Mouse (Mus musculus) limb, embryonic 13.5 days (tissue): ENCODE measurements around the gene Tspan9. TPM values are rescaled to one million over a fixed set of nuclear protein-coding genes. Genes with fewer than 3 reads are reported as not detected.

Source experiments
- ATAC-seq: fragments of 200-750 bp; cut with Nextera tagmentation; 2 replicates; pipeline ENCODE4 v1.8.0; 2017; ENCODE audit warnings: low read depth, moderate number of reproducible peaks, moderate TSS enrichment; ENCODE audit not compliant: low FRiP score
- H3K27ac ChIP-seq: fragments of 300-500 bp; sonication (generic); 2 replicates; pipeline ENCODE4 v1.5.1; 2015; ENCODE audit warnings: inconsistent platforms, mild to moderate bottlenecking, moderate library complexity
- H3K27me3 ChIP-seq: fragments of 300-500 bp; sonication (generic); 2 replicates; pipeline ENCODE4 v1.6.1; 2015; ENCODE audit warnings: mild to moderate bottlenecking, inconsistent platforms
- H3K36me3 ChIP-seq: fragments of 300-500 bp; sonication (generic); 2 replicates; pipeline ENCODE4 v1.6.1; 2015; ENCODE audit warnings: inconsistent platforms, mild to moderate bottlenecking, moderate library complexity
- H3K4me1 ChIP-seq: fragments of 300-500 bp; sonication (generic); 2 replicates; pipeline ENCODE4 v1.6.1; 2015; ENCODE audit warnings: inconsistent platforms
- H3K4me2 ChIP-seq: fragments of 300-500 bp; sonication (generic); replicated peaks from 2 replicates; pipeline ENCODE4 v1.6.1; 2015; ENCODE audit warnings: inconsistent platforms, mild to moderate bottlenecking, moderate library complexity
- H3K4me3 ChIP-seq: fragments of 300-500 bp; sonication (generic); 2 replicates; pipeline ENCODE4 v1.5.1; 2015; ENCODE audit warnings: moderate library complexity, mild to moderate bottlenecking, inconsistent platforms
- H3K9ac ChIP-seq: fragments of 300-500 bp; sonication (generic); 2 replicates; pipeline ENCODE4 v1.6.1; 2015; ENCODE audit warnings: mild to moderate bottlenecking, inconsistent platforms
- H3K9me3 ChIP-seq: fragments of 300-500 bp; sonication (generic); 2 replicates; pipeline ENCODE4 v1.6.1; 2016; ENCODE audit warnings: inconsistent platforms
- WGBS: fragments of 180-500 bp; shearing (Covaris S2); methylation state at CpG from one replicate; pipeline ENCODE4 v1.1.7; 2015; 5-methylcytosine and 5-hydroxymethylcytosine counted together
- polyA plus RNA-seq: library from polyadenylated mRNA; unstranded; fragments of >200 nt; fragmentation: Nextera tagmentation; extraction: Ambion mirVana; gene quantifications from 2 replicates; pipeline ENCODE4 v1.2.1, GENCODE M21; 2015

The Tspan9 gene
- polyA plus RNA-seq, 1 experiment from 2014 or later = 125 TPM

- H3K27me3 ChIP-seq = no peaks in the 10 kb centered on the region
- 88% methylated on average over 7 of the region's 7 CpGs for WGBS
- H3K9ac ChIP-seq = no peak overlapping the region
- H3K27ac ChIP-seq = no peak overlapping the region
- no peaks in the 10 kb centered on the region for H3K36me3 ChIP-seq
- peaks cover 60% of the 10 kb centered on the region for H3K4me1 ChIP-seq
- no peak for ATAC-seq
- no peak overlapping the region for H3K4me2 ChIP-seq
- H3K4me3 ChIP-seq = no peak overlapping the region
- H3K9me3 ChIP-seq = no peaks in the 10 kb centered on the region
These were observed 46.9 kb downstream of the Tspan9 start for GRCm38 (mm10) chr6:128096521-128096920.

GRCm38 (mm10) chr6:128095906-128096305, 47.5 kb downstream of the Tspan9 start:
- Histone ChIP-seq H3K27me3 (no peaks in the 10 kb centered on the region), H3K4me1 (peaks cover 66% of the 10 kb centered on the region), H3K9me3 (no peaks in the 10 kb centered on the region), H3K4me3 (no peak overlapping the region), H3K9ac (no peak overlapping the region), H3K27ac (no peak overlapping the region), H3K4me2 (no peak overlapping the region), H3K36me3 (no peaks in the 10 kb centered on the region)
- WGBS = 67% methylated on average over 8 of the region's 8 CpGs
- ATAC-seq = no peak

GRCm38 (mm10) chr6:128095131-128095530, 48.3 kb downstream of the Tspan9 start:
- Histone ChIP-seq H3K9ac (no peak overlapping the region), H3K9me3 (no peaks in the 10 kb centered on the region), H3K27ac (no peak overlapping the region), H3K4me3 (no peak overlapping the region), H3K4me2 (no peak overlapping the region), H3K27me3 (no peaks in the 10 kb centered on the region), H3K4me1 (peaks cover 73% of the 10 kb centered on the region), H3K36me3 (no peaks in the 10 kb centered on the region)
- no peak for ATAC-seq
- WGBS = 93% methylated on average over 10 of the region's 10 CpGs

- Histone ChIP-seq H3K4me3 (no peak overlapping the region), H3K36me3 (no peaks in the 10 kb centered on the region), H3K9me3 (no peaks in the 10 kb centered on the region), H3K4me1 (peaks cover 75% of the 10 kb centered on the region), H3K27ac (peak overlapping the region; percentile 28; the same call in 1 of the 2 replicates), H3K9ac (0 out of 2 replicates have a peak overlapping the region, but pooled peaks have one; percentile 13), H3K4me2 (no peak overlapping the region), H3K27me3 (no peaks in the 10 kb centered on the region)
- 75% methylated on average over 15 of the region's 15 CpGs for WGBS
- ATAC-seq = no peak
These were observed 49.4 kb downstream of the Tspan9 start for GRCm38 (mm10) chr6:128093856-128094628.

GRCm38 (mm10) chr6:128092621-128093020, 50.8 kb downstream of the Tspan9 start:
- 85% methylated on average over 5 of the region's 5 CpGs for WGBS
- no peak overlapping the region for H3K27ac ChIP-seq

GRCm38 (mm10) chr6:128091833-128092166, 51.6 kb downstream of the Tspan9 start:
- H3K27me3 ChIP-seq = no peaks in the 10 kb centered on the region
- WGBS = 77% methylated on average over 4 of the region's 4 CpGs
- H3K9ac ChIP-seq = no peak overlapping the region
- ATAC-seq = no peak
- no peaks in the 10 kb centered on the region for H3K36me3 ChIP-seq
- no peak overlapping the region for H3K27ac ChIP-seq
- no peaks in the 10 kb centered on the region for H3K9me3 ChIP-seq
- H3K4me2 ChIP-seq = no peak overlapping the region
- peaks cover 80% of the 10 kb centered on the region for H3K4me1 ChIP-seq
- H3K4me3 ChIP-seq = no peak overlapping the region

More at GRCm38 (mm10) chr6:128092621-128093020, 50.8 kb downstream of the Tspan9 start:
- Histone ChIP-seq H3K9ac (no peak overlapping the region), H3K27me3 (no peaks in the 10 kb centered on the region), H3K36me3 (no peaks in the 10 kb centered on the region), H3K9me3 (no peaks in the 10 kb centered on the region), H3K4me2 (no peak overlapping the region), H3K4me3 (no peak overlapping the region), H3K4me1 (peaks cover 75% of the 10 kb centered on the region)
- no peak for ATAC-seq

GRCm38 (mm10) chr6:128090985-128091832, 52.2 kb downstream of the Tspan9 start:
- Histone ChIP-seq H3K27me3 (no peaks in the 10 kb centered on the region), H3K4me3 (no peak overlapping the region), H3K9ac (0 out of 2 replicates have a peak overlapping the region, but pooled peaks have one; percentile 9), H3K36me3 (no peaks in the 10 kb centered on the region), H3K4me2 (no peak overlapping the region), H3K4me1 (peaks cover 80% of the 10 kb centered on the region), H3K27ac (peak overlapping the region; percentile 72), H3K9me3 (no peaks in the 10 kb centered on the region)
- WGBS = 21% methylated on average over 6 of the region's 6 CpGs
- ATAC-seq = peak; percentile 7; the same call in 1 of the 2 replicates

GRCm38 (mm10) chr6:128089770-128090702, 53.4 kb downstream of the Tspan9 start:
- H3K4me1 ChIP-seq = peaks cover 78% of the 10 kb centered on the region
- no peaks in the 10 kb centered on the region for H3K36me3 ChIP-seq
- peak overlapping the region; percentile 88 for H3K27ac ChIP-seq
- 58% methylated on average over 13 of the region's 13 CpGs for WGBS
- peak overlapping the region; percentile 13; the same call in 1 of the 2 replicates for H3K9ac ChIP-seq
- H3K27me3 ChIP-seq = no peaks in the 10 kb centered on the region
- H3K9me3 ChIP-seq = no peaks in the 10 kb centered on the region
- no peak overlapping the region; the same call in 1 of the 2 replicates for H3K4me2 ChIP-seq
- ATAC-seq = peak; percentile 64
- H3K4me3 ChIP-seq = no peak overlapping the region

- no peak overlapping the region for H3K4me3 ChIP-seq
- H3K36me3 ChIP-seq = no peaks in the 10 kb centered on the region
- peaks cover 78% of the 10 kb centered on the region for H3K4me1 ChIP-seq
- ATAC-seq = peak; percentile 9; the same call in 1 of the 2 replicates
- 54% methylated on average over 8 of the region's 8 CpGs for WGBS
- peak overlapping the region; percentile 16; the same call in 1 of the 2 replicates for H3K4me2 ChIP-seq
- peak overlapping the region; percentile 88 for H3K27ac ChIP-seq
- no peaks in the 10 kb centered on the region for H3K9me3 ChIP-seq
- H3K9ac ChIP-seq = 0 out of 2 replicates have a peak overlapping the region, but pooled peaks have one; percentile 1
- no peaks in the 10 kb centered on the region for H3K27me3 ChIP-seq
These were observed 54.5 kb downstream of the Tspan9 start for GRCm38 (mm10) chr6:128088746-128089523.

- peaks cover 65% of the 10 kb centered on the region for H3K4me1 ChIP-seq
- 50% methylated on average over 9 of the region's 9 CpGs for WGBS
These were observed 57.8 kb downstream of the Tspan9 start for GRCm38 (mm10) chr6:128085488-128086066.

More at GRCm38 (mm10) chr6:128085488-128086066, 57.8 kb downstream of the Tspan9 start:
- H3K27ac ChIP-seq = peak overlapping the region; percentile 28; the same call in 1 of the 2 replicates
- H3K4me3 ChIP-seq = no peak overlapping the region
- H3K36me3 ChIP-seq = 0 out of 2 replicates have a peak, but pooled peaks cover 3% of the 10 kb centered on the region
- no peaks in the 10 kb centered on the region for H3K9me3 ChIP-seq
- peak overlapping the region; percentile 35; the same call in 1 of the 2 replicates for H3K9ac ChIP-seq
- H3K4me2 ChIP-seq = no peak overlapping the region
- no peak; the same call in 1 of the 2 replicates for ATAC-seq
- H3K27me3 ChIP-seq = no peaks in the 10 kb centered on the region
